Mouse (Mus musculus) monocyte, adult 2 months (primary cell): Measurements from ENCODE around the gene Caprin1.

Experiments used
- DNase-seq, 2 experiments: peaks; one replicate each; pipeline ENCODE4 v3.0.0; 2022; ENCODE audit warnings: low spot score in 2 of 2, low read depth in 1 of 2

The Caprin1 gene

DNA sequence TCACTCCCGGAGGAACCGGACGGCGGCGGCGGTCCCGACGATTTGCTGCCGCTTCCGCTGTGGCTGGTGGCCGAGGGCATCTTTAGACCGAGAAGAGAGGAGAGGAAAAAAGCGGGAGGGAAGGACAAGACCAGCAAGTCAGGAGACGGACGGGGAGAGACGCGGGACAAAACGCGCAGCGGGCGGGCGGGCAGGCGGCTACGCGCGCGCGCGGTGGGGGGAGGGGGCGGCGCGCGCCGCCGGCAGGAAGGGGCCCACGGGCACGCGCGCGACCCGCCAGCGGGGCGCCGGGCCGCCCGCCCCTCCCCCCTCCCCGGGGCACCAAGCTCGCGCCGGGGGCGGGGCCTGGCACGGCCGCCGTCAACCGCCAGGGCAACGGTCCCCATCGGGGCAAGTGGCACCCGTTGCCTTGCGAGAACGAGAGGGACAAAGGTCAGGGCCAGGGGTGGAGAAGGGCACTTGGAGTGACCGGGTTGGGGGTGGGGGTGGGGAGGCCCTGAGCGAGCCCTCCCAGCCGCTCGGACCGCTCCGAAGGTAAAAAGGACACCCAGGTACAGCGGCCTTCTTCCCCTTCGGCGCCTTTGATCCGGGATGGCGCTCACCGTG lies 485 bp downstream of the Caprin1 start:
- DNase-seq = peak; percentile 24 to 62

DNA sequence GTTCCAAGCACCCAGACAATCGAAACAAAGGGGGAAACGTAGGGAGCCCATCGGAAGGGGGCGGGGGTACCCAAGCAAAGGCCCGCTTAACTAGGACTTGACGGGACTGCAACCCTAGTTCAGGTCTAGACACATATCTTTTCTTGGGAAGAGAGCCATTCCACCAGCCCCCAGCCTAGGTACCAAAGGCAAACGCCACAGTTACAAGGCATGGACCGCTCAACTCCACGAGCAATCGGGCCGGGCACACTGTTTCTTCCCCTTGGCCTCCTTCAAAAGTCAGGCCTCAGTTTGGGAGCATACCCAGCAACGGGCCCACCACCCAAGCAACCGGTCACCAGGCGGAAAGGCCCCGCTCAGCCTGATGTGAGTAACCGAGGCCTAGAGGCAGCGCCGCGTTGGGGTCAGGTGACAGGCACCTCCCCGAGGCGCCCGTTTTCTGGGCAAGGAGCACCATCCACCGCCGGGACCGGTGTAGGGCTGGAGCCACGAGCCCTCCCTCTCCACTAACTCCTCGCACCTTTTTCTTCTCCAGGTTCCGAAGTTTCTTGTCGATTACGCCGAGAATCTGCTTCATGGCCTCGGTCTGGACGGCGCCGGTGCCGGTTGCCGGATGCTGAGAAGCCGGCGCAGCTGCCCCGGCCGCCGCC lies 1.1 kb downstream of the Caprin1 start:
- DNase-seq = peak; percentile 5 to 34

DNA sequence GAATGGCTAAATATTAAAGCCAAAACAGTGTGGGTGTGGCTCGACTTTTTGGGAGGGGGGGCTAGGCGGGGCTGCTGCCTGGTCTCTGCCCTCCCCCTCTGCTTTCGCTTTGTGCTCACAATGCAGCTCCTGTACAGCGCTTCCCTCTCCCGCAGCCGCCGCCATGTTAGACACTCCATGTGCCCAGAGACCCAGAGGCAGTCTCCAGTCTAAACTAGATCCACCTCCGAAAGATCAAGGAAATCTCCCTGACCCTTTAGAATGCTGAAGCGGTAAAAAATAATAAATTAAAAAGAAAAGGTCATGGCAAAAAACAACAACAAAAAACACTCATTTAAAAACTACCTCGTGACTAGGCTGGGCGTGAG lies 1.6 kb downstream of the Caprin1 start:
- DNase-seq = peak; percentile 16 to 55

- DNase-seq = no peak
Measured at GRCm38 (mm10) chr2:103792009-103792408, 5.4 kb downstream of the Caprin1 start.

- DNase-seq = no peak
Measured at GRCm38 (mm10) chr2:103785735-103786134, 11.7 kb downstream of the Caprin1 start.

DNA sequence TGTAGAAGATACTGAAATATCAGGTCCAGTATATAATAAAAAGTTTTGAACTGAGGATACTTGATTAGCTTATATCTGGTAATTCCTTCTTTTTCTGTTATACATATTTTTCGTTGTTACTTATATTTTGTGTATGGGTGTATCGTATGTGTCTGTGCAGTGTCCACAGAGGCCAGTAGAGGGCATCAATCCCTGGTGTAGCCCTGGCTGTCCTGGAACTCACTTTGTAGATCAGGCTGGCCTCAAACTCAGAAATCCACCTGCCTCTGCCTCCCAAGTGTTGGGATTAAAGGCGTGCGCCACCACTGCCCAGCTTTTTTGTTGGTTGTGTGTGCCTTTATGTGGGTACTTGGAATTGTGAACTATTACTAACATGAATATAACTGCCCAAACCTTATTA lies 12.8 kb downstream of the Caprin1 start:
- DNase-seq = peak in 1 of 2 experiments; percentile 15

DNA sequence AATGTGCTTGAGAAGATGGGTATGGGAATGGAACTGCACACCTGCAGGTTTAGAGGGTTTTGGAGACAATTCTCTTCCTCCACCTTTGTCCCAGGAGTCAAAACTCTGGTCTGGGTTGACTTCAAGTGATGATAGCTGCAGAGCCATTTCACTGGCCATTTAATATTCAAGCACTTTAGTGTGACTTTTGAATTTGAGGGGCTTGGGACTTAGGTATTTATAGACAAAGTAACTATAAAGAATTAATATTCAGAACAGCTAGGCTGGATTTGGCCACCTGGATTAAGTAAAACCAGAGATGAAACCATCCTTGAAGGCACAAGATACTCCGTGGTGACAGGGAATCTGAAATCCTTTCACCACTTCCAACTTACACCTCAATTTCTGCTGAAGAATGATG lies 35.0 kb downstream of the Caprin1 start:
- no peak for DNase-seq

DNA sequence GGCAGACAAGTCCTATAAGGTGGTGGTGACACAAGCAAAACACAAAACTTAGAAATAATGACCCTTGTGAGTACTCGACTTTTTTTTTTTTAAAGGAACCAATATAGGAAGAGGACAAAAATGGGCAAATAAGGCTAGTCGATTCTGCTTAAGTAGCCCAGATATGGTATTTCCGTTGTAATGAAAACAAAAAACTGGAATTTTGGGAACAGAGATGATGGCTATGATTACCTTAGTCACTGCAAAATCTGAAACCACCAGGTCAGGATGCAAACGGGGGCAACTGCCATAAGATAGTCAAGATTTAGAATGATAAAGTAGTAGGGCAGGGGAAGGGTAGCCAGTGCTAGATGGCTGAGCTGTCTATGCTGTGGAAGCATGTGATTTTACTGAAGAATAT lies 35.5 kb downstream of the Caprin1 start:
- no peak for DNase-seq

DNA sequence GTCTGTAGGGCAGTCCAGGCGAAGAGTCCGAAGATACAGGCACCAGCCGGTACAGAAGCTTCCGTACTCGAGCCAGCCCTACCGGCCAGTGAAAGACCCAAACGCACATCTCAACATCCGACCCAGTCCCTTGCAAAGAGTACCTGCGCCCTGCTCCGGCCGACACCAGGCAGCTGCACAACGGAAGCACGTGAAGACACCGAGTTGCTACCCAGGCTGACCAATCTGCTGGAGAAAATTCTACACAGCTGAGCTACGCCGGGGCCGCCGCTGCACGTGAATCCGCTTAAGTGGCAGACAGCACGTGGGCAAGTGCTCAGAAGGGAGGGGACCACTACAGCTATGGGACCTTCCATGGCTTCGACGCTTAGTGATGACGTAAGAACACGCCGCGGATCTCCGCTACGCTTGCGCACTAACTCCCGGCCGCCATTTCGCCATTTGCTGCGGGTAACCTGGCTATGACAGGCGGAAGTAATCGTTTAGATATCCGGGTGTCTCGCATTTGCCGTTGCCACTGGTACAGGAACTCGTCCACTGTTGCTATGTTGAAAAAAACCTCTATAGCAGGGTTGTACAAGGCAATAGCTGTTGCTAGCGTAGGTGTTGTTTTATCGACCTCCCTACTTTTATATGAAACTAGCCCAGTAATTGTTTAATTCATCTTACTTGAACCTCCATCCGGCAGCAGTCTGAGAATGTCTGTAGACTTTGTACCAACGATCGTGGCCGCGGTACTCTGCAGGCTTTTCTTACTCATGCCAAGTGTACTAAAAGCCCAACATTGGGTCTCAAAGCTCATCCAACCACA lies 36.3 kb downstream of the Caprin1 start, which contains the start of gene Nat10:
Nat10 (minus strand) TSS at position 365 of the 811 bp plus-strand sequence.
- DNase-seq = peak; percentile 96 to 98

GRCm38 (mm10) chr2:103760421-103760820 lies 37.0 kb downstream of the Caprin1 start:
- no peak for DNase-seq

DNA sequence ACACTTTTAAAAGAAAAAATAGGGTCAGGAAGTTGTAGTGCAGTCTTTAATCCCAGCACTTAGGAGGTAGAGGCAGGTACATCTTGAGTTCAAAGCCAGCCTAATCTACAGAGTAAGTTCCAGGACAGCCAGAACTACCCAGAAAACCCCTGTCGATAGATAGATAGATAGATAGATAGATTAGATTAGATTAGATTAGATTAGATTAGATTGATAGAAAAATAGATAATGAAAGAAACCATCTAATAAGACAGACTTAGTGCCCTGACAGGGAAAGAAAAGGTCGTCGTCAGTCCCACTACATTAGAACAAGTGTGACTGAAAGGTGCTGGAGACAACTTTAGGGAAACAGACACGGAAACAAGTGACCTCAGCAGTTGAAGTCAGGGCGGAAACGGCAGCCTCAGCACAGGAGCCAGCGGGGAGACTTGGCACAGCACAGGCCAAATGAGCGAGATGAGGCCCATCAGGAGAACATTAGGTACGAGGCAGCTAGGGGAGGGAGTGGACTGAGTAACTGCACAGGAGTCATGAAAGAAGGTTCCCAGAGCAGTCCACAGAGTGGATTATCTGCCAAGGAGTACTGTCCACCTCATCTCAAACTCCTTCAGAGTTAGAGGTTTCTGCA lies 41.9 kb downstream of the Caprin1 start:
- DNase-seq = no peak

DNA sequence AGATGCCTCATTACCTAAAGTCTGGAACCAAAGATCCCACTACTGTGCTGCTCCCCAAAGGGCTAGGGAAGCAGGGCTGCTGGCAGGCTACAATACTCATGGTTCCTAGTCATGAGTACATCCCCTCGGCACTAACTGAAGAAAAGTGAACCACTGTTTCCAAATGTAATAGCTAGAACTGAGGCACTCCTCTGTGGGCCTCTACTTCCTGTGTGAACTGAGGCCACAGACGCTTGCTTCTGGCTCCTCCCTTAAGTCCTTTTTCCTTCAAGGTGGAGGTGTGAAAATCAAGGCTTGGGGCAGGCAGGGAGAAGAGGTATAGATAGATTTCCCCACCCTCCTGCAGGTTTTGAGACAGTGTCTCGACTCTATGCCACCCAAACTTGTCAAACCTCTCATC lies 42.8 kb downstream of the Caprin1 start:
- DNase-seq = no peak

DNA sequence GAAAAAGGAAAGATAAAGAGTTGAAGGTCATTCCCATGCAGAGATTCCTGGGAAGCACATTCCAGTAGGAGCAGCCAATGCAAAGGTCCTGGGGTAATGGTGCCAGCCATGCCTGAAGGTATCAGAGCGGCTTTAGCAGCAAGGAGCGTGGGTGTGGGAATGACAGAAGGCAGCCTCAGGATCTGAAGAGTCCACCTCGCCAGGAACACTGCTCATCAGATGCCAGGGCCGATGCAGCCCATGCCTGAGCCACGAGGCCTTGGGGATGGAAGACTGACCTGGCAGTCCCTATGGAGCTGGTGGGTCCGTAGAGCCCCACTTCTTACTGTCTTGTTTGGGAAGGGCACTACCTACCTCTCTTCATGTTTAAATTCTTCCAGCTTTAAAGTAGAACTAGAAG lies 45.7 kb downstream of the Caprin1 start:
- DNase-seq = no peak

DNA sequence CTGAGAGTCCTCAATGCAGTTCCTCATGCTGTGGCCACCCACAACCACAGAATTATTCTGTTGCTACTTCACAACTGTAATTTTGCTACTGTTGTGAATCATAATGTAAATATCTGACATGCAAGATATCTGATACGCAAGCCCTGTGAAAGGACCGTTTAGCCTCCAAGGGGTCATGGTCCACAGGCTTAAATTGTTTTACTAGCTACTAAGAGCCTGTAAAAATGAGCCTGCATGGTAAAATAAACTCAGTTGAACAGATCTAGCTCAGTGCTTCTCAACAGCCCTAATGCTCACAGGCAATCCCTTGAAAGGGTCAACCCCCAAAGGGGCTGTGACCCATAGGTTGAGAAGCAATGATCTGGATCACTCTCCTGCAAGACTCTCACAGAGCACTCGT lies 48.4 kb downstream of the Caprin1 start:
- DNase-seq = no peak

- no peak for DNase-seq
Measured at GRCm38 (mm10) chr2:103747891-103748290, 49.6 kb downstream of the Caprin1 start.

DNA sequence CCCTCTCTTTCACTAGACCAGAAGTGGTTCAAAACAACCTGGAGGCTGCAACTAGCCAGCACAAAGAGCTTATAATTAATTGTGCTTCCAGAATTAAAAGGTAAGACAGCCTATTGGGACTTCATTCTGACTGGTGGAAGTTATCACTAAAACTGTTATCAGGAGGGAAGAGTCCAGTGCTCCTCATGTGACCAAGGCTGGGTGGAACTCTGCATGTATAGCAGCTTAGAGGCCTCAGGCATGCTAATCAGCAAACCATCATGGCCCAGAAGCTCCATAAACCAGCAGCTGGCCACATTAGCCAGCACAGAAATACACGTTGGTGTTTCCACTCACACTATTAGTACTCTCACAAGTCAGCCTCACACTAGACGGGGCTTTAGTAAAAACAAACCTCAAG lies 50.7 kb downstream of the Caprin1 start:
- no peak for DNase-seq

GRCm38 (mm10) chr2:103746096-103746495 lies 51.4 kb downstream of the Caprin1 start:
- no peak for DNase-seq

DNA sequence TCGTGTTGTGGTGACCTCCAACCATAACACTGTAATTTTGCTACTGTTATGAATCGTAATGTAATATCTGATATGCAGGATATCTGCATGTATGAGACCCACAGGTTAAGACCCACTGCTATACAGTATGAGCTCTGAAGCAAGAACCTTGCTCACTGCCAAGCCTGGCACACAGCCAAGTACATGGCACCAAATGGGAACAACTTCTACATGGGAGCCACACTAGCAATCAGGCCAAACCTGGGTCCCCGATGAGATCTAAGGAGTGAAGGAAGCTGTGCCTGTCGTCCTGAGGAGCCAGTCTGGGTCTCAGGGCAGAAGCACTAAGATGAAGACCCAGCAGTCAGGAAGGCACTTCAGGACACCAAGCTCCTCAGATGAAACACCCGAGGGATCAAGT lies 52.0 kb downstream of the Caprin1 start:
- DNase-seq = no peak

DNA sequence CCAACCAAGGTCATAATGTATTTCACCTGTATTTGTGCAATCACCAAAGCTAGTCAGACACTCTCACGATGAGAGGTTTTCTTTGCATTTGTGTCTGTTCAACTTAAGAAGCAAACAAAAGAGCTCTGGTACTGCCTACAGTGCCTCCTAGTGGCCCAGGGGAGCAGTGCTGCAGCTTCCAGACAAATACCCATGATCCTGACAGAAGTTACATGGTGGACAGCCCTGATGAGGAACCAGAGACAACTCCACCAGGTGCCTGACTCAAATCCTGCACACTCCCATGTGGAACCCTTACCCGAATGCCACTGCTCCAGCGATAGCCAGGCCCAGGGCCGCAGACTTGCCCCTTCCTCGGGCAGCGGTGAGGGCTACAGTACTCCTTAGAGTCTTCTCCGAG lies 53.5 kb downstream of the Caprin1 start:
- peak in 1 of 2 experiments; percentile 38 for DNase-seq

DNA sequence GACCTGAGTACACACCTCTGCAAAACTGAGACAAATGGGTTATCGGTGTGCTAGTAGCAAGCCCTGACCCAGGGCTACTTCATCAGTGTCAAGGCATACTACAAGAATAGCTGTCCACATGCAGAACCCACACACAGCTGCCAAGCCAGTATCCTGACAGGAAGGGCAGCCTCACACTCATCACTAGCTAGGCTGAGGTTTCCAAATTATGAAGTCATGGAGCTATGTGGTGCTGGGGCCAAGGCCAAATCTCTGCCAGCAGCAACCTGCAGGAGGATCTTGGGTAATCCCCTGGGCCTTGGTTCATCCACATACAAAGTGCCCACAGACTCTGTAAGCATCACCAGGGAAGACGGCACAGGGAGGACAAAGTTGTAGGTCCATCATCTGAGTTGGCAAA lies 53.9 kb downstream of the Caprin1 start:
- DNase-seq = no peak

GRCm38 (mm10) chr2:103742821-103743220 lies 54.6 kb downstream of the Caprin1 start:
- DNase-seq = no peak

DNA sequence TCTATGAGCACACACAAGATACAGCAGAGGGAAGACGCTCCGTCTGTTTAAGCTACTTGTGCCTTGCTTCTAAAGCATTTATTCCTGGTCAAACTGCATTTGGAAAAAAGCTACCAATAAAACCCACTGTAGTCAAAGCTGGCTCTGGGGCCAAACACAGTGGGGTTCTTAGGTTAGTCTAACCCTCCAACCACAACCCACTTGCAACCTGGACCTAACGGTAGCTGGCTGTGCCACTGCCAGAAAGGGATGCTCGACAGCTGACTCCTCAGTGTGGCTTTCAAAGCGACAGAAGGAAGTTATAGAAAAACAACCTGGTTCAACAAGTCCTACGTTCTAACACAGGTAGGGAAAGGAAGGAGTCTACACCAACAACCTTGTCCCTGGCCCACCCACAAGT lies 66.0 kb downstream of the Caprin1 start:
- DNase-seq = no peak
